Mouse (Mus musculus) heart, embryonic 12.5 days (tissue): ENCODE results near the gene Ccdc42. TPM values are rescaled to one million over a fixed set of nuclear protein-coding genes. Genes with fewer than 3 reads are reported as not detected.

Experiments
- ATAC-seq: fragments of 200-750 bp; cut with Nextera tagmentation; 2 replicates; pipeline ENCODE4 v1.8.0; 2017; ENCODE audit warnings: moderate TSS enrichment, moderate library complexity; ENCODE audit not compliant: insufficient number of reproducible peaks, low FRiP score
- H3K27ac ChIP-seq: fragments of 300-500 bp; sonication (generic); 2 replicates; pipeline ENCODE4 v1.5.1; 2016; ENCODE audit warnings: mild to moderate bottlenecking, moderate library complexity; ENCODE audit not compliant: poor library complexity, severe bottlenecking
- H3K27me3 ChIP-seq: fragments of 300-500 bp; sonication (generic); replicated peaks from 2 replicates; pipeline ENCODE4 v1.6.1; 2016; ENCODE audit warnings: mild to moderate bottlenecking, moderate library complexity
- H3K36me3 ChIP-seq: fragments of 300-500 bp; sonication (generic); 2 replicates; pipeline ENCODE4 v1.6.1; 2016; ENCODE audit warnings: mild to moderate bottlenecking, moderate library complexity
- H3K4me1 ChIP-seq: fragments of 300-500 bp; sonication (generic); replicated peaks from 2 replicates; pipeline ENCODE4 v1.6.1; 2016; ENCODE audit warnings: mild to moderate bottlenecking
- H3K4me2 ChIP-seq: fragments of 300-500 bp; sonication (generic); 2 replicates; pipeline ENCODE4 v1.6.1; 2016; ENCODE audit warnings: mild to moderate bottlenecking, moderate library complexity
- H3K4me3 ChIP-seq: fragments of 300-500 bp; sonication (generic); 2 replicates; pipeline ENCODE4 v1.5.1; 2016; ENCODE audit warnings: mild to moderate bottlenecking
- H3K9ac ChIP-seq: fragments of 300-500 bp; sonication (generic); 2 replicates; pipeline ENCODE4 v1.6.1; 2016; ENCODE audit warnings: mild to moderate bottlenecking, moderate library complexity
- H3K9me3 ChIP-seq: fragments of 300-500 bp; sonication (generic); replicated peaks from 2 replicates; pipeline ENCODE4 v1.6.1; 2016; ENCODE audit warnings: mild to moderate bottlenecking, moderate library complexity
- WGBS: fragments of 180-500 bp; shearing (Covaris S2); methylation state at CpG from one replicate; pipeline ENCODE4 v1.1.7; 2016; 5-methylcytosine and 5-hydroxymethylcytosine counted together
- polyA plus RNA-seq: library from polyadenylated mRNA; unstranded; fragments of >200 nt; fragmentation: Nextera tagmentation; extraction: Ambion mirVana; gene quantifications from 2 replicates; pipeline ENCODE4 v1.2.1, GENCODE M21; 2016

Gene Ccdc42
- polyA plus RNA-seq, 1 experiment from 2014 or later, result 0.46 TPM

- no peaks in the 10 kb centered on the region for H3K36me3 ChIP-seq
- no peak overlapping the region for H3K27ac ChIP-seq
- no peak overlapping the region for H3K4me2 ChIP-seq
- 69% methylated on average over 11 of the region's 11 CpGs for WGBS
- no peak overlapping the region for H3K4me3 ChIP-seq
- no peaks in the 10 kb centered on the region for H3K4me1 ChIP-seq
- H3K9ac ChIP-seq, result no peak overlapping the region
- ATAC-seq, result no peak
- H3K9me3 ChIP-seq, result no peaks in the 10 kb centered on the region
- peaks cover 14% of the 10 kb centered on the region for H3K27me3 ChIP-seq
These were observed 24.6 kb upstream of the Ccdc42 start for GRCm38 (mm10) chr11:68561957-68562950.

GRCm38 (mm10) chr11:68564356-68565031 lies 22.3 kb upstream of the Ccdc42 start:
- 69% methylated on average over 13 of the region's 13 CpGs for WGBS

GRCm38 (mm10) chr11:68565032-68565429 lies 21.8 kb upstream of the Ccdc42 start:
- 67% methylated on average over 3 of the region's 3 CpGs for WGBS
- H3K9ac ChIP-seq, result no peak overlapping the region
- H3K27me3 ChIP-seq, result peaks cover 11% of the 10 kb centered on the region; the same call in 1 of the 2 replicates
- H3K27ac ChIP-seq, result no peak overlapping the region
- H3K36me3 ChIP-seq, result no peaks in the 10 kb centered on the region
- no peak for ATAC-seq
- H3K4me1 ChIP-seq, result no peaks in the 10 kb centered on the region
- H3K4me2 ChIP-seq, result no peak overlapping the region
- H3K4me3 ChIP-seq, result no peak overlapping the region
- no peaks in the 10 kb centered on the region for H3K9me3 ChIP-seq

More at GRCm38 (mm10) chr11:68564356-68565031, 22.3 kb upstream of the Ccdc42 start:
- no peaks in the 10 kb centered on the region for H3K4me1 ChIP-seq
- H3K4me3 ChIP-seq, result no peak overlapping the region
- peaks cover 11% of the 10 kb centered on the region; the same call in 1 of the 2 replicates for H3K27me3 ChIP-seq
- no peak overlapping the region for H3K27ac ChIP-seq
- H3K4me2 ChIP-seq, result no peak overlapping the region
- no peaks in the 10 kb centered on the region for H3K36me3 ChIP-seq
- no peak for ATAC-seq
- no peaks in the 10 kb centered on the region for H3K9me3 ChIP-seq
- no peak overlapping the region for H3K9ac ChIP-seq

GRCm38 (mm10) chr11:68566447-68567059 lies 20.3 kb upstream of the Ccdc42 start:
- Histone ChIP-seq H3K36me3 (no peaks in the 10 kb centered on the region), H3K27me3 (peaks cover 11% of the 10 kb centered on the region; the same call in 1 of the 2 replicates), H3K27ac (no peak overlapping the region), H3K4me1 (no peaks in the 10 kb centered on the region), H3K9ac (peak overlapping the region; percentile 15; the same call in 1 of the 2 replicates), H3K4me3 (peak overlapping the region; percentile 27), H3K9me3 (no peaks in the 10 kb centered on the region), H3K4me2 (peak overlapping the region; percentile 65)
- ATAC-seq, result 0 out of 2 replicates have a peak, but pooled peaks have one; percentile 36
- 24% methylated on average over 17 of the region's 17 CpGs for WGBS

- H3K9me3 ChIP-seq, result no peaks in the 10 kb centered on the region
- H3K4me2 ChIP-seq, result no peak overlapping the region
- H3K9ac ChIP-seq, result no peak overlapping the region
- H3K4me3 ChIP-seq, result no peak overlapping the region
- peaks cover 6% of the 10 kb centered on the region; the same call in 1 of the 2 replicates for H3K27me3 ChIP-seq
- H3K4me1 ChIP-seq, result no peaks in the 10 kb centered on the region
- no peak overlapping the region for H3K27ac ChIP-seq
- no peak for ATAC-seq
- H3K36me3 ChIP-seq, result no peaks in the 10 kb centered on the region
- WGBS, result 79% methylated on average over 5 of the region's 5 CpGs
These were observed 16.0 kb upstream of the Ccdc42 start for GRCm38 (mm10) chr11:68570861-68571260.

- H3K36me3 ChIP-seq, result no peaks in the 10 kb centered on the region
- H3K4me2 ChIP-seq, result no peak overlapping the region
- no peak overlapping the region for H3K4me3 ChIP-seq
- WGBS, result 74% methylated on average over 1 of the region's 1 CpGs
- H3K9ac ChIP-seq, result no peak overlapping the region
- H3K9me3 ChIP-seq, result no peaks in the 10 kb centered on the region
- H3K4me1 ChIP-seq, result peaks cover 4% of the 10 kb centered on the region; the same call in 1 of the 2 replicates
- ATAC-seq, result no peak
- H3K27me3 ChIP-seq, result no peaks in the 10 kb centered on the region
- no peak overlapping the region for H3K27ac ChIP-seq
These were observed 9.7 kb upstream of the Ccdc42 start for GRCm38 (mm10) chr11:68577076-68577475.

- 32% methylated on average over 9 of the region's 9 CpGs for WGBS
- Histone ChIP-seq H3K27me3 (no peaks in the 10 kb centered on the region), H3K4me3 (no peak overlapping the region), H3K9me3 (no peaks in the 10 kb centered on the region), H3K9ac (no peak overlapping the region), H3K4me1 (peaks cover 4% of the 10 kb centered on the region; the same call in 1 of the 2 replicates), H3K27ac (no peak overlapping the region), H3K4me2 (no peak overlapping the region), H3K36me3 (no peaks in the 10 kb centered on the region)
- ATAC-seq, result no peak
These were observed 7.3 kb upstream of the Ccdc42 start for GRCm38 (mm10) chr11:68579462-68579881.

- WGBS, result 40% methylated on average over 6 of the region's 6 CpGs
- H3K4me3 ChIP-seq, result no peak overlapping the region
- H3K4me2 ChIP-seq, result no peak overlapping the region
- no peaks in the 10 kb centered on the region for H3K9me3 ChIP-seq
- no peaks in the 10 kb centered on the region for H3K27me3 ChIP-seq
- peaks cover 4% of the 10 kb centered on the region; the same call in 1 of the 2 replicates for H3K4me1 ChIP-seq
- no peak overlapping the region for H3K27ac ChIP-seq
- ATAC-seq, result no peak
- no peak overlapping the region for H3K9ac ChIP-seq
- no peaks in the 10 kb centered on the region for H3K36me3 ChIP-seq
These were observed 6.3 kb upstream of the Ccdc42 start for GRCm38 (mm10) chr11:68580566-68580965.

- Histone ChIP-seq H3K4me2 (no peak overlapping the region), H3K27me3 (no peaks in the 10 kb centered on the region), H3K4me3 (no peak overlapping the region), H3K36me3 (no peaks in the 10 kb centered on the region), H3K9ac (no peak overlapping the region), H3K4me1 (peaks cover 4% of the 10 kb centered on the region; the same call in 1 of the 2 replicates), H3K27ac (no peak overlapping the region), H3K9me3 (no peaks in the 10 kb centered on the region)
- no peak for ATAC-seq
- 84% methylated on average over 13 of the region's 13 CpGs for WGBS
These were observed 3.6 kb upstream of the Ccdc42 start for GRCm38 (mm10) chr11:68583225-68583624.

GRCm38 (mm10) chr11:68583906-68584480 lies 2.8 kb upstream of the Ccdc42 start:
- no peak for ATAC-seq
- Histone ChIP-seq H3K9me3 (no peaks in the 10 kb centered on the region), H3K4me3 (no peak overlapping the region), H3K27ac (no peak overlapping the region), H3K4me1 (peaks cover 4% of the 10 kb centered on the region; the same call in 1 of the 2 replicates), H3K27me3 (no peaks in the 10 kb centered on the region), H3K4me2 (no peak overlapping the region), H3K36me3 (no peaks in the 10 kb centered on the region), H3K9ac (no peak overlapping the region)
- 70% methylated on average over 8 of the region's 8 CpGs for WGBS
